Mouse (Mus musculus): ENCODE data around the gene Ncan. TPM values are rescaled to one million over a fixed set of nuclear protein-coding genes. Genes with fewer than 3 reads are reported as not detected.

Ncan gene
- polyA plus RNA-seq, 1 experiment from 2014 or later: 0.03 TPM

- no peak overlapping the region for H3K9ac ChIP-seq
Observed at GRCm38 (mm10) chr8:70128435-70128834, 7.8 kb upstream of the Ncan start.

GRCm38 (mm10) chr8:70124992-70125391 lies 4.3 kb upstream of the Ncan start:
- Histone ChIP-seq H3K27me3 (peaks cover 57% of the 10 kb centered on the region), H3K4me1 (replicated peaks) (peaks cover 9% of the 10 kb centered on the region), H3K27ac (replicated peaks) (no peak overlapping the region), H3K36me3 (replicated peaks) (no peaks in the 10 kb centered on the region), H3K9ac (no peak overlapping the region), H3K4me2 (no peak overlapping the region), H3K9me3 (replicated peaks) (no peaks in the 10 kb centered on the region), H3K4me3 (replicated peaks) (no peak overlapping the region)
- WGBS (ENCODE audit: insufficient replicate concordance): 51% methylated on average over 8 of the region's 8 CpGs
- no peak for ATAC-seq (ENCODE audit: insufficient read depth)

More at GRCm38 (mm10) chr8:70128435-70128834, 7.8 kb upstream of the Ncan start:
- Histone ChIP-seq H3K36me3 (replicated peaks) (peaks cover 11% of the 10 kb centered on the region), H3K27me3 (peaks cover 26% of the 10 kb centered on the region), H3K4me1 (replicated peaks) (peaks cover 35% of the 10 kb centered on the region), H3K4me2 (no peak overlapping the region), H3K27ac (replicated peaks) (no peak overlapping the region), H3K9me3 (replicated peaks) (no peaks in the 10 kb centered on the region), H3K4me3 (replicated peaks) (no peak overlapping the region)
- WGBS (ENCODE audit: insufficient replicate concordance): 62% methylated on average over 3 of the region's 3 CpGs
- no peak for ATAC-seq (ENCODE audit: insufficient read depth)

- H3K4me3 ChIP-seq (replicated peaks): no peak overlapping the region
- H3K36me3 ChIP-seq (replicated peaks): no peaks in the 10 kb centered on the region
- H3K4me2 ChIP-seq: no peak overlapping the region
- H3K4me1 ChIP-seq (replicated peaks): no peaks in the 10 kb centered on the region
- no peak for ATAC-seq (ENCODE audit: insufficient read depth)
- WGBS (ENCODE audit: insufficient replicate concordance): 47% methylated on average over 2 of the region's 2 CpGs
- no peaks in the 10 kb centered on the region for H3K9me3 ChIP-seq (replicated peaks)
- no peak overlapping the region for H3K27ac ChIP-seq (replicated peaks)
- H3K9ac ChIP-seq: no peak overlapping the region
- H3K27me3 ChIP-seq: peaks cover 79% of the 10 kb centered on the region
Observed at GRCm38 (mm10) chr8:70122863-70123262, 2.2 kb upstream of the Ncan start.

- H3K4me3 ChIP-seq (replicated peaks): no peak overlapping the region
- H3K9ac ChIP-seq: no peak overlapping the region
- ATAC-seq (ENCODE audit: insufficient read depth): no peak
- H3K4me1 ChIP-seq (replicated peaks): no peaks in the 10 kb centered on the region
- peaks cover 97% of the 10 kb centered on the region for H3K27me3 ChIP-seq
- no peaks in the 10 kb centered on the region for H3K36me3 ChIP-seq (replicated peaks)
- 9% methylated on average over 17 of the region's 17 CpGs for WGBS (ENCODE audit: insufficient replicate concordance)
- no peaks in the 10 kb centered on the region for H3K9me3 ChIP-seq (replicated peaks)
- H3K4me2 ChIP-seq: no peak overlapping the region
- no peak overlapping the region for H3K27ac ChIP-seq (replicated peaks)
Observed at GRCm38 (mm10) chr8:70118726-70119700, 1.7 kb downstream of the Ncan start.

GRCm38 (mm10) chr8:70117611-70118010 lies 3.1 kb downstream of the Ncan start:
- H3K27me3 ChIP-seq: peaks cover 99% of the 10 kb centered on the region
- no peak for ATAC-seq (ENCODE audit: insufficient read depth)
- no peaks in the 10 kb centered on the region for H3K9me3 ChIP-seq (replicated peaks)
- H3K4me2 ChIP-seq: no peak overlapping the region
- WGBS (ENCODE audit: insufficient replicate concordance): 3% methylated on average over 9 of the region's 9 CpGs
- no peak overlapping the region for H3K4me3 ChIP-seq (replicated peaks)
- no peaks in the 10 kb centered on the region for H3K4me1 ChIP-seq (replicated peaks)
- no peak overlapping the region for H3K9ac ChIP-seq
- H3K27ac ChIP-seq (replicated peaks): no peak overlapping the region
- H3K36me3 ChIP-seq (replicated peaks): no peaks in the 10 kb centered on the region

- no peak overlapping the region for H3K4me2 ChIP-seq
- H3K9me3 ChIP-seq (replicated peaks): no peaks in the 10 kb centered on the region
- H3K9ac ChIP-seq: no peak overlapping the region
- no peak overlapping the region for H3K27ac ChIP-seq (replicated peaks)
- no peaks in the 10 kb centered on the region for H3K36me3 ChIP-seq (replicated peaks)
- H3K4me3 ChIP-seq (replicated peaks): no peak overlapping the region
- WGBS (ENCODE audit: insufficient replicate concordance): 53% methylated on average over 13 of the region's 13 CpGs
- ATAC-seq (ENCODE audit: insufficient read depth): no peak
- H3K27me3 ChIP-seq: peaks cover 99% of the 10 kb centered on the region
- H3K4me1 ChIP-seq (replicated peaks): no peaks in the 10 kb centered on the region
Observed at GRCm38 (mm10) chr8:70114892-70115291, 5.8 kb downstream of the Ncan start.

GRCm38 (mm10) chr8:70114488-70114887 lies 6.2 kb downstream of the Ncan start:
- Histone ChIP-seq H3K9ac (no peak overlapping the region), H3K9me3 (replicated peaks) (no peaks in the 10 kb centered on the region), H3K4me3 (replicated peaks) (no peak overlapping the region), H3K27ac (replicated peaks) (no peak overlapping the region), H3K4me2 (no peak overlapping the region), H3K4me1 (replicated peaks) (no peaks in the 10 kb centered on the region), H3K36me3 (replicated peaks) (no peaks in the 10 kb centered on the region), H3K27me3 (peaks cover 99% of the 10 kb centered on the region)
- no peak for ATAC-seq (ENCODE audit: insufficient read depth)
- 14% methylated on average over 6 of the region's 6 CpGs for WGBS (ENCODE audit: insufficient replicate concordance)

GRCm38 (mm10) chr8:70112401-70113016 lies 8.2 kb downstream of the Ncan start:
- 8% methylated on average over 43 of the region's 43 CpGs for WGBS (ENCODE audit: insufficient replicate concordance)
- H3K27me3 ChIP-seq: peaks cover 97% of the 10 kb centered on the region
- ATAC-seq (ENCODE audit: insufficient read depth): no peak
- no peak overlapping the region for H3K4me2 ChIP-seq
- no peak overlapping the region for H3K9ac ChIP-seq
- no peak overlapping the region for H3K27ac ChIP-seq (replicated peaks)
- no peaks in the 10 kb centered on the region for H3K4me1 ChIP-seq (replicated peaks)
- H3K9me3 ChIP-seq (replicated peaks): no peaks in the 10 kb centered on the region
- H3K4me3 ChIP-seq (replicated peaks): no peak overlapping the region
- H3K36me3 ChIP-seq (replicated peaks): no peaks in the 10 kb centered on the region

- Histone ChIP-seq H3K27ac (replicated peaks) (no peak overlapping the region), H3K9ac (no peak overlapping the region), H3K9me3 (replicated peaks) (no peaks in the 10 kb centered on the region), H3K27me3 (peaks cover 91% of the 10 kb centered on the region), H3K4me3 (replicated peaks) (no peak overlapping the region), H3K4me2 (no peak overlapping the region), H3K4me1 (replicated peaks) (no peaks in the 10 kb centered on the region), H3K36me3 (replicated peaks) (no peaks in the 10 kb centered on the region)
- ATAC-seq (ENCODE audit: insufficient read depth): no peak
- 42% methylated on average over 23 of the region's 23 CpGs for WGBS (ENCODE audit: insufficient replicate concordance)
Observed at GRCm38 (mm10) chr8:70111192-70111795, 9.4 kb downstream of the Ncan start.

- H3K27me3 ChIP-seq: peaks cover 83% of the 10 kb centered on the region
- 48% methylated on average over 2 of the region's 2 CpGs for WGBS (ENCODE audit: insufficient replicate concordance)
Observed at GRCm38 (mm10) chr8:70110451-70110850, 10.2 kb downstream of the Ncan start.

GRCm38 (mm10) chr8:70104922-70105321 lies 15.8 kb downstream of the Ncan start:
- no peaks in the 10 kb centered on the region for H3K36me3 ChIP-seq (replicated peaks)
- 54% methylated on average over 7 of the region's 7 CpGs for WGBS (ENCODE audit: insufficient replicate concordance)
- ATAC-seq (ENCODE audit: insufficient read depth): no peak
- no peak overlapping the region for H3K4me3 ChIP-seq (replicated peaks)
- no peak overlapping the region for H3K27ac ChIP-seq (replicated peaks)
- H3K27me3 ChIP-seq: peaks cover 38% of the 10 kb centered on the region
- H3K9me3 ChIP-seq (replicated peaks): no peaks in the 10 kb centered on the region
- H3K4me2 ChIP-seq: no peak overlapping the region
- no peaks in the 10 kb centered on the region for H3K4me1 ChIP-seq (replicated peaks)
- H3K9ac ChIP-seq: no peak overlapping the region

More at GRCm38 (mm10) chr8:70110451-70110850, 10.2 kb downstream of the Ncan start:
- Histone ChIP-seq H3K4me3 (replicated peaks) (no peak overlapping the region), H3K27ac (replicated peaks) (no peak overlapping the region), H3K4me1 (replicated peaks) (no peaks in the 10 kb centered on the region), H3K4me2 (no peak overlapping the region), H3K9me3 (replicated peaks) (no peaks in the 10 kb centered on the region), H3K36me3 (replicated peaks) (no peaks in the 10 kb centered on the region), H3K9ac (no peak overlapping the region)
- no peak for ATAC-seq (ENCODE audit: insufficient read depth)
